Mouse (Mus musculus): Measurements from ENCODE around the gene Rpa2. TPM values are rescaled to one million over a fixed set of nuclear protein-coding genes. Genes with fewer than 3 reads are reported as not detected.
"Not testable (repeated sequence)": the region's sequence is repeated elsewhere in the genome, so short reads cannot be mapped to it uniquely, and the experiment has no call there.

Gene Rpa2
- polyA plus RNA-seq, 1 experiment from 2014 or later = 94.9 TPM

DNA sequence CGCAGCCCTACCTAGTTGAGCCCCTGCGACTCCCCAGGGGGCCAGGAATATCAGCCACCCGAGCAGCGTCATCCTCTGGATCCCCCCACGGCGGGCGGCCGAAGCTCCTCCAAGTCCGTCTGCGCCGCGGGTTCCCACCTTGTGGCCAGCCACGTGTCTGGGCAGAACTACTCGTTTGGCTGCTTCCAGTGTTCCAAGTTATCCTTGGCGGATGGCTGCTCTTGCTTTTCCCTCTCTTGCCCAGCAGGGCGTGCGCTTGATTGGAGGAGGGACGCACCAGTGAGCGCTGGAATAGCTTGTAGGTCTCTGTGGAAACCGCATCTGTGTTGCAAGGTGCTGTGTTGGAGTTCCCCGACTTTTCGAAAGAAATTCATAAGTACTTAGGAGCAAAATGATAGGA is 11.2 kb upstream of the Rpa2 start, which contains the start of gene Smpdl3b:
Smpdl3b (minus strand) TSS at position 279 of the 400 bp plus-strand sequence.
- Histone ChIP-seq H3K27me3 (replicated peaks; ENCODE audit: control insufficient read depth, insufficient read depth, low read length) (no peaks in the 10 kb centered on the region), H3K36me3 (ENCODE audit: control insufficient read depth, insufficient read depth, low read length) (no peaks in the 10 kb centered on the region), H3K4me2 (ENCODE audit: low read depth, low read length) (peak within 1 kb of the TSS; percentile 79), H3K4me1 (ENCODE audit: control insufficient read depth, insufficient read depth, low read length) (no peaks in the 10 kb centered on the region), H3K4me3 (ENCODE audit: low read depth, low read length) (peak within 1 kb of the TSS; percentile 43), H3K27ac (replicated peaks; ENCODE audit: low read depth, low read length) (no peak within 1 kb of the TSS), H3K9ac (ENCODE audit: low read depth, low read length) (peak within 1 kb of the TSS; percentile 61), H3K9me3 (ENCODE audit: control insufficient read depth, low read length) (no peaks in the 10 kb centered on the region)
- DNase-seq (ENCODE audit: low spot score) (peak; percentile 92), ATAC-seq (ENCODE audit: low read depth) (peak; percentile 94)
- WGBS = 2% methylated on average over 20 of the region's 22 CpGs

DNA sequence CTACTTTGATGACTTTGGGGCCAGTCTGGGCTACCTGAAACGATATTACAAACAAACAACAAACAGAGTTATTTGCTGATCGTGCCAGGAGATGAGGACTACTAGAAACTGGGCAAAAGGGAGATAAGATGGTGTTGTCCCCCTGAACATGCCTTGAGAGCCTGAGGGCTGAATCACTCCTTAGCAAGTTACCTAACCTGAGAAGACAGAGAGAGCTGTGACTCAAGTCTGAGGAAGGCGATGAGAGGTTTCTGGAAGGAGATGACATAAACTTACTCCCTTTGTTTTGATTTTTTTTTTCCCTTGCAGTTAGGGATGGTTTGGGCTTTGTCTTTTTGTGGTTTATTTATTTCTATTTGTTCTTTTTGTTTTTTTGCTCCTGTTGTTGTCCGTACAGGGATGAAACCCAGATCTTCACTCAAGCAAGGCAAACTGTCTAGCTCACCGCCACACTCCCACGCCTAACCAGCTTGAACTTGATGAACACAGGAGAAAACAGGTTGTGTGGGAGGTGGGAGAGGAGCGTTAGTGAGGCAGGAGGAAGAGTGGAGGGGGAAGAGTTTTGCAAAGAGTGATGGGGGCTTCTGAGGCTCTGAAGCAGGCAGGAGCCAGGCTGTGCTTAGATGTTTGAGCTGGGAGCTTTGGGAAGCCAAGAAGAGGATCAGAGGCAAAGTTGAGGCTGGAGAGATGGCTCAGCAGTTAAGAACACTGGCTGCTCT is 10.3 kb upstream of the Rpa2 start:
- WGBS = 77% methylated on average over 7 of the region's 7 CpGs

DNA sequence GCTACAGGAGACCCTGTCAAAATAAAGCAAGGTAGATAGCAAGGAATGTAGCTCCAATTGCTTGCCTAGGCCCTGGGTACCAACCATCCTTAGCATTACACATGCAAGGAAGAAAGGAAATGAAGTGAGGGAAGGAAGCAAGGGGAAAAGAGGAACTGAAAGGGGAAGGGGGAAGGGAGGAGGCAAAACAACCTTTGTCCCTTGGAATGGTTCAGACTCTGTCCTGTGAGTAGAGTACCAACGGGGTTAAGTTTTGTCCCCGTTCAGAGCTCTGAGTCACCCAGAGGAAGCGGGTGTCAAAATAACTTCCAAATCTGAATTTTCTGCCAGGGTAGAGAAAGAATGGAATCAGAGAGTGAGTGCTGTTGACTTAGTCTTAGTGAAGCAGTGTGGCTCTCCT is 7.8 kb upstream of the Rpa2 start:
- Histone ChIP-seq H3K9me3 (ENCODE audit: control insufficient read depth, low read length) (no peaks in the 10 kb centered on the region), H3K9ac (ENCODE audit: low read depth, low read length) (no peak overlapping the region), H3K27me3 (replicated peaks; ENCODE audit: control insufficient read depth, insufficient read depth, low read length) (no peaks in the 10 kb centered on the region), H3K4me2 (ENCODE audit: low read depth, low read length) (no peak overlapping the region), H3K4me3 (ENCODE audit: low read depth, low read length) (no peak overlapping the region), H3K36me3 (ENCODE audit: control insufficient read depth, insufficient read depth, low read length) (no peaks in the 10 kb centered on the region), H3K27ac (replicated peaks; ENCODE audit: low read depth, low read length) (no peak overlapping the region), H3K4me1 (ENCODE audit: control insufficient read depth, insufficient read depth, low read length) (no peaks in the 10 kb centered on the region)
- 68% methylated on average over 3 of the region's 3 CpGs for WGBS
- DNase-seq (ENCODE audit: low spot score) (no peak), ATAC-seq (ENCODE audit: low read depth) (no peak)

More for the DNA sequence above, 10.3 kb upstream of the Rpa2 start:
- H3K9me3 ChIP-seq (ENCODE audit: control insufficient read depth, low read length) = no peaks in the 10 kb centered on the region
- no peaks in the 10 kb centered on the region for H3K27me3 ChIP-seq (replicated peaks; ENCODE audit: control insufficient read depth, insufficient read depth, low read length)
- H3K9ac ChIP-seq (ENCODE audit: low read depth, low read length) = no peak overlapping the region
- DNase-seq (ENCODE audit: low spot score) (no peak), ATAC-seq (ENCODE audit: low read depth) (no peak)
- no peak overlapping the region for H3K4me3 ChIP-seq (ENCODE audit: low read depth, low read length)
- no peaks in the 10 kb centered on the region for H3K36me3 ChIP-seq (ENCODE audit: control insufficient read depth, insufficient read depth, low read length)
- H3K4me1 ChIP-seq (ENCODE audit: control insufficient read depth, insufficient read depth, low read length) = no peaks in the 10 kb centered on the region
- no peak overlapping the region for H3K27ac ChIP-seq (replicated peaks; ENCODE audit: low read depth, low read length)
- no peak overlapping the region for H3K4me2 ChIP-seq (ENCODE audit: low read depth, low read length)

DNA sequence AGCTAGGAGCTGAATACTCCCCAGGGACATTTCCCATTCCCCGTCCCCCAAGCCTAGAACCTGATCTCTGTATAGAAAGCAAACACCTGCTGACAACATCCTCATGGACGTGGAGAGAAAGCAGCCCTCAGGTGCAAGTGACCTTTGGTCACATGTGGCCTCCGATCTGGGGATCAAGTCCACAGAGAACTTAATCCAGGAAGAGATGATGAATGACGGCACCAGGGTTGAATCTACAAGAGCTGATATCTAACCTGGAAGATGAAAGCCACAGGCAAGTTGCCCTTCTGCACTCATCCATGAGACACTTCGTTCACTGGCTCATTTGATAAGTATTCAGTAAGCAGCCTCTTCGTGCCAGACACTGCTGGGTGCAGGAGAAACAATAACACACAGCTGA is 5.5 kb upstream of the Rpa2 start:
- DNase-seq (ENCODE audit: low spot score) = no peak
- no peak for ATAC-seq (ENCODE audit: low read depth)
- Histone ChIP-seq H3K36me3 (ENCODE audit: control insufficient read depth, insufficient read depth, low read length) (no peaks in the 10 kb centered on the region), H3K9me3 (ENCODE audit: control insufficient read depth, low read length) (no peaks in the 10 kb centered on the region), H3K4me3 (ENCODE audit: low read depth, low read length) (no peak overlapping the region), H3K27me3 (replicated peaks; ENCODE audit: control insufficient read depth, insufficient read depth, low read length) (no peaks in the 10 kb centered on the region), H3K4me1 (ENCODE audit: control insufficient read depth, insufficient read depth, low read length) (no peaks in the 10 kb centered on the region), H3K4me2 (ENCODE audit: low read depth, low read length) (no peak overlapping the region), H3K9ac (ENCODE audit: low read depth, low read length) (no peak overlapping the region), H3K27ac (replicated peaks; ENCODE audit: low read depth, low read length) (no peak overlapping the region)
- 68% methylated on average over 6 of the region's 6 CpGs for WGBS

DNA sequence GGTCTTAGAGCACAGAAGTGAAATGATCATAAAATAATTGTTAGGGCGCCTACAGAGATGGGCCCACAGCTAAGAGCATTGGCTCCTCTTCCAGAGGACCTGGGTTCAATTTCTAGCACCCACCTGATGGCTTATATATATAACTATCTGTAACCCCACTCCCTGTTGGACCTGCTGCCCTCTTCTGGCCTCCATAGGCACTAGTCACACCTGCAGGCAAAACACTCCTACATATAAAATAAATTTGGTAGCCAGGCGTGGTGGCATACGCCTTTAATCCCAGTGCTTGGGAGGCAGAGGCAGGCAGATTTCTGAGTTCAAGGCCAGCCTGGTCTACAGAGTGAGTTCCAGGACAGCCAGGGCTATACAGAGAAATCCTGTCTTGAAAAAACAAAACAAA is 5.0 kb upstream of the Rpa2 start:
- not testable (repeated sequence) for H3K4me3 ChIP-seq (ENCODE audit: low read depth, low read length); H3K9ac ChIP-seq (ENCODE audit: low read depth, low read length); ATAC-seq (ENCODE audit: low read depth); H3K36me3 ChIP-seq (ENCODE audit: control insufficient read depth, insufficient read depth, low read length); H3K9me3 ChIP-seq (ENCODE audit: control insufficient read depth, low read length); H3K27ac ChIP-seq (replicated peaks; ENCODE audit: low read depth, low read length); H3K4me2 ChIP-seq (ENCODE audit: low read depth, low read length); DNase-seq (ENCODE audit: low spot score); H3K4me1 ChIP-seq (ENCODE audit: control insufficient read depth, insufficient read depth, low read length); H3K27me3 ChIP-seq (replicated peaks; ENCODE audit: control insufficient read depth, insufficient read depth, low read length)
- 79% methylated on average over 3 of the region's 3 CpGs for WGBS

DNA sequence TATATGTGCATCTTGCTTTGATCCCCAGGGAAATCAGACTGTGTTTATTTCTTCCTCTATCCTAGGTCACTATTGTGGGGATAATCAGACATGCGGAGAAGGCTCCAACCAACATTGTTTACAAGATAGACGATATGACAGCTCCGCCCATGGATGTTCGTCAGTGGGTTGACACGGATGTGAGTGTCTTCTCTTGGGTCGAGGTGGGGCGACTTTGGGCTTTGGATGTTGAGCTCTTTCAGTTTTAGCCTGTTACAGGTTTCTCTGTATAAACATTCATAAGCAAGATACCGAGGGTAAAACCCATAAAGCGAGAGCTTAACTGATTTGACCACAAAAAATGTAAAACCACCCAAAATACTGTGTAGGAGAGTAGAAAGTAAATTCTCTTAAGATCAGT is 3.6 kb downstream of the Rpa2 start:
- WGBS = 93% methylated on average over 9 of the region's 9 CpGs
- ATAC-seq (ENCODE audit: low read depth) = no peak
- H3K27me3 ChIP-seq (replicated peaks; ENCODE audit: control insufficient read depth, insufficient read depth, low read length) = no peaks in the 10 kb centered on the region

DNA sequence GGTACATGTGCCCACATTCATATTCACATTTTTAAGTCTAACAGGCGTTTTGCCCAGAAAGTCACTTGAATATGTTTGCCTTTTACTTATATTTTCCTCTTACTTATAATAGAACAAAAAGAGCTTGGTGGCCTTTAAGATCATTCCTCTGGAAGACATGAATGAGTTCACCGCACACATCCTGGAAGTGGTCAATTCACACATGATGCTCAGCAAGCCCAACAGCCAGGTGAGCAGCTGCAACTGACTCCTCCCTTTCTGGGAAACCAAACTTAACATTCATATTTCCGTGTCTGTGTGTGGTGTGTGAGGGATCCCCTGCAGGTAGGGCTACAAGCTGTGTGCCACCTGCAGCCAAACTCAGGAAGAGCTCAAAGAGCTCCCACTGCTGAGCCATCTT is 6.8 kb downstream of the Rpa2 start:
- no peak for ATAC-seq (ENCODE audit: low read depth)
- no peak overlapping the region for H3K4me2 ChIP-seq (ENCODE audit: low read depth, low read length)
- H3K27ac ChIP-seq (replicated peaks; ENCODE audit: low read depth, low read length) = no peak overlapping the region
- H3K9me3 ChIP-seq (ENCODE audit: control insufficient read depth, low read length) = no peaks in the 10 kb centered on the region
- no peaks in the 10 kb centered on the region for H3K4me1 ChIP-seq (ENCODE audit: control insufficient read depth, insufficient read depth, low read length)
- peaks cover 96% of the 10 kb centered on the region for H3K36me3 ChIP-seq (ENCODE audit: control insufficient read depth, insufficient read depth, low read length)
- no peak for DNase-seq (ENCODE audit: low spot score)
- no peak overlapping the region for H3K4me3 ChIP-seq (ENCODE audit: low read depth, low read length)
- WGBS = 84% methylated on average over 3 of the region's 3 CpGs
- no peaks in the 10 kb centered on the region for H3K27me3 ChIP-seq (replicated peaks; ENCODE audit: control insufficient read depth, insufficient read depth, low read length)
- no peak overlapping the region for H3K9ac ChIP-seq (ENCODE audit: low read depth, low read length)

More for the DNA sequence above, 3.6 kb downstream of the Rpa2 start:
- H3K36me3 ChIP-seq (ENCODE audit: control insufficient read depth, insufficient read depth, low read length) = peaks cover 67% of the 10 kb centered on the region
- H3K9me3 ChIP-seq (ENCODE audit: control insufficient read depth, low read length) = no peaks in the 10 kb centered on the region
- no peak overlapping the region for H3K27ac ChIP-seq (replicated peaks; ENCODE audit: low read depth, low read length)
- no peak for DNase-seq (ENCODE audit: low spot score)
- no peak overlapping the region for H3K4me3 ChIP-seq (ENCODE audit: low read depth, low read length)
- no peaks in the 10 kb centered on the region for H3K4me1 ChIP-seq (ENCODE audit: control insufficient read depth, insufficient read depth, low read length)
- no peak overlapping the region for H3K4me2 ChIP-seq (ENCODE audit: low read depth, low read length)
- no peak overlapping the region for H3K9ac ChIP-seq (ENCODE audit: low read depth, low read length)

DNA sequence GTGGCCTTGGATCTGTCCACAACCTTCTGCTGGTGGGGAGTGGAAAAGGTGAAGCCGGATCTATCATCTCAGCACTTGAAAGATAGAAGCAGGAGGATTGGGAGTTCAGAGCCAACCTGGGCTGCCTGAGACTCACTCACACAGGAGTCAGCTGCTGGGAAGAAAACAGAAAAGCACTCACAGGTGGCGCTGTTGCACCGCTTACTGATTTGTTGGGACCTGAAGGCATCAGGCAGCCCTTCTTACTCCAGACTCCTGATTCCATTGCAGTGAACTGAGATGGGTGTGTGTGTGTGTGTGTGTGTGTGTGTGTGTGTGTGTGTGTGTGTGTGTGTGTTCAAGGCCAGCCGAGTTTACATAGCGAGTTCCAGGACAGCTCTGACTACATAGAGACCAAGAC is 8.6 kb downstream of the Rpa2 start:
- no peak overlapping the region for H3K9ac ChIP-seq (ENCODE audit: low read depth, low read length)
- DNase-seq (ENCODE audit: low spot score) (peak; percentile 23), ATAC-seq (ENCODE audit: low read depth) (no peak)
- H3K9me3 ChIP-seq (ENCODE audit: control insufficient read depth, low read length) = no peaks in the 10 kb centered on the region
- H3K4me2 ChIP-seq (ENCODE audit: low read depth, low read length) = no peak overlapping the region
- peaks cover 78% of the 10 kb centered on the region for H3K36me3 ChIP-seq (ENCODE audit: control insufficient read depth, insufficient read depth, low read length)
- WGBS = 76% methylated on average over 5 of the region's 5 CpGs
- H3K4me3 ChIP-seq (ENCODE audit: low read depth, low read length) = no peak overlapping the region
- H3K4me1 ChIP-seq (ENCODE audit: control insufficient read depth, insufficient read depth, low read length) = no peaks in the 10 kb centered on the region
- no peak overlapping the region for H3K27ac ChIP-seq (replicated peaks; ENCODE audit: low read depth, low read length)
- no peaks in the 10 kb centered on the region for H3K27me3 ChIP-seq (replicated peaks; ENCODE audit: control insufficient read depth, insufficient read depth, low read length)

DNA sequence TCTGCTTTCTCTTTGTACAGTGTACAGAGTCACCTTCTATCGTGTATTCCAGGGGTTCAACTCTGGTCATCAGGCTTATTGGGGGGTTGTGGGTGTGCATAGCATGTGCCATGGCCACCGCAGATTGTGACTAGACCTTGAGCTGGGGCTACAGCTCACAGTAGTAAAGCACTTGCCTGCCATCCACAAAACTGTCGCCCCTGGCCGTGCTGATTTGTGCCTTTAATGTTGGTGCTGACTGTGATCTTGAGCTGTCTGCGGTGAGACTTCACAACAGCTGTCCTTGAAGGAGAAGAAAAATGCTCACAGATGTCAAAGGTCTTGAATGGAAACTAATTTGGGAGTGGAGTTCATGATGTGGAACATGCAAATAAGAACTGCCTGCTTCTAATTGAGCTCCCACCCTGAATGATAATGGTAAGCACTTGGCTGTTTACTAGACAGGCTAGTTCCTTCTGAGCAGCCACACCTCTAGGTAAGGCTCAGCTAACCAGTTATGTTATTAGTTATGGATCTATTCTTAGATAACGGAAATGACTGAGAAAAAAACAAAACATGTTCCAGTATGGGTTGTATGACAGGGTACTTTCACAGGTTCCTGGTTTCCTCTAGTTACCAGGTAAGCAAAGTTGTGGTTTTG is 10.6 kb downstream of the Rpa2 start:
- DNase-seq (ENCODE audit: low spot score) (no peak), ATAC-seq (ENCODE audit: low read depth) (no peak)
- no peaks in the 10 kb centered on the region for H3K4me1 ChIP-seq (ENCODE audit: control insufficient read depth, insufficient read depth, low read length)
- 91% methylated on average over 6 of the region's 6 CpGs for WGBS
- H3K36me3 ChIP-seq (ENCODE audit: control insufficient read depth, insufficient read depth, low read length) = peaks cover 60% of the 10 kb centered on the region
- H3K9ac ChIP-seq (ENCODE audit: low read depth, low read length) = no peak overlapping the region
- H3K27me3 ChIP-seq (replicated peaks; ENCODE audit: control insufficient read depth, insufficient read depth, low read length) = no peaks in the 10 kb centered on the region
- H3K9me3 ChIP-seq (ENCODE audit: control insufficient read depth, low read length) = no peaks in the 10 kb centered on the region
- no peak overlapping the region for H3K4me3 ChIP-seq (ENCODE audit: low read depth, low read length)
- H3K4me2 ChIP-seq (ENCODE audit: low read depth, low read length) = no peak overlapping the region
- no peak overlapping the region for H3K27ac ChIP-seq (replicated peaks; ENCODE audit: low read depth, low read length)
